Mouse (Mus musculus) liver, adult 2 months (tissue): Measurements from ENCODE around the gene Ccdc82. TPM values are rescaled to one million over a fixed set of nuclear protein-coding genes. Genes with fewer than 3 reads are reported as not detected.
A peak's percentile ranks its signal among the peaks of the same experiment; 100 is the strongest.

Source experiments
- DNase-seq: peaks from one replicate; pipeline ENCODE4 v3.0.0-alpha.2; 2011; ENCODE audit warnings: low read depth, low spot score; ENCODE audit errors: extremely low read depth
- H3K27ac ChIP-seq: fragments of 200-500 bp; replicated peaks from 2 replicates; pipeline ENCODE4 v1.5.1; 2012; ENCODE audit warnings: low read depth, mild to moderate bottlenecking, control low read depth, inconsistent platforms, low read length; ENCODE audit not compliant: insufficient read depth
- H3K27me3 ChIP-seq: fragments of 200-500 bp; 2 replicates; pipeline ENCODE4 v1.6.1; 2012; ENCODE audit warnings: mild to moderate bottlenecking, moderate library complexity, low read length, inconsistent platforms; ENCODE audit not compliant: control insufficient read depth, insufficient read depth
- H3K36me3 ChIP-seq: fragments of 200-500 bp; 2 replicates; pipeline ENCODE4 v1.6.1; 2012; ENCODE audit warnings: low read length, inconsistent platforms; ENCODE audit not compliant: control insufficient read depth, insufficient read depth
- H3K4me1 ChIP-seq: fragments of 200-500 bp; 2 replicates; pipeline ENCODE4 v1.6.1; 2011; ENCODE audit warnings: low read length; ENCODE audit not compliant: control insufficient read depth, insufficient read depth
- H3K4me3 ChIP-seq: fragments of 200-500 bp; 2 replicates; pipeline ENCODE4 v1.5.1; 2011; ENCODE audit warnings: low read depth, mild to moderate bottlenecking, control low read depth, low read length, moderate library complexity; ENCODE audit not compliant: insufficient read depth
- H3K79me2 ChIP-seq: fragments of 200-500 bp; 2 replicates; pipeline ENCODE4 v1.6.1; 2012; ENCODE audit warnings: inconsistent platforms, mild to moderate bottlenecking, low read length, moderate library complexity; ENCODE audit not compliant: control insufficient read depth, insufficient read depth
- H3K9ac ChIP-seq: fragments of 200-500 bp; 2 replicates; pipeline ENCODE4 v1.6.1; 2012; ENCODE audit warnings: low read depth, mild to moderate bottlenecking, control low read depth, inconsistent platforms, low read length
- CTCF ChIP-seq: fragments of 200-500 bp; IDR thresholded peaks from 2 replicates; pipeline ENCODE4 v1.5.1; 2011; ENCODE audit warnings: low read depth, low read length, control low read depth
- POLR2A ChIP-seq: fragments of 200-500 bp; IDR thresholded peaks from 2 replicates; pipeline ENCODE4 v1.6.1; 2011; ENCODE audit warnings: low read length, control low read depth; ENCODE audit not compliant: insufficient read depth; ENCODE audit errors: extremely low read depth
- WGBS: fragments of 180-500 bp; shearing (Covaris S2); methylation state at CpG from one replicate; pipeline ENCODE4 v1.1.7; 2018; 5-methylcytosine and 5-hydroxymethylcytosine counted together
- polyA plus RNA-seq: library from polyadenylated mRNA; depleted of rRNA; stranded (reverse); fragments of >200 nt; gene quantifications from 2 replicates; pipeline ENCODE4 v1.2.3, GENCODE M21; 2012
- total RNA-seq: library from RNA; depleted of rRNA; stranded (reverse); fragments of >200 nt; gene quantifications from 2 replicates; pipeline ENCODE4 v1.2.3, GENCODE M21; 2014

Gene Ccdc82
- total and polyA plus RNA-seq, 2 experiments = 1.6 to 6.9 TPM

DNA sequence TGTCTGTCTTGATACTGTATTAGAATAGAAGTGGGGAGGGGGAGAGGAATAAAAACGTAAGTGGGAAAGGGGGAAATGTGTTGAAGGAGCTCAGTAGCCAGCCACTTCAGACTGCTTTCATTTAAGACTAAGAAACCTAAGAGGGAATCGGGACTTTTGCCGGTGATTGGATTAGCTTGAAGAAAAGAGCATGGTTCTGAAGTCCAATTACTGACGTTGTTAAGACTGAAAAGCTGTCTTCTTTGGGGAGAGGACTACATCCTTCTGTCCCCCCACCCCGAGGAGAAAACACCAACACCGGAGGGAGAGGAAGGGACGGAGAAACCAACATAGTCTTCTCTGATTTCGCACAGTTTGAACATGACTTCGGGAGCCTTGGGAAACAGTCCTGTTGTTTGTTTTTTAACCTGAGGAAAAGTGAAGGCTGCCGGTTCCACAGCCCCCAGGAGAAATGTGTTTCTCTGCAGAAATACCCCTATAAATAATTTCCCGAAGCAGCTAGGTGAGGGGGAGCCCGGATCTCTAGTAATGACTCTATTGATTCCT lies 50.4 kb downstream of the Ccdc82 start:
- no peak for DNase-seq
- peak overlapping the region; percentile 12; the same call in 1 of the 2 replicates for H3K27ac ChIP-seq

DNA sequence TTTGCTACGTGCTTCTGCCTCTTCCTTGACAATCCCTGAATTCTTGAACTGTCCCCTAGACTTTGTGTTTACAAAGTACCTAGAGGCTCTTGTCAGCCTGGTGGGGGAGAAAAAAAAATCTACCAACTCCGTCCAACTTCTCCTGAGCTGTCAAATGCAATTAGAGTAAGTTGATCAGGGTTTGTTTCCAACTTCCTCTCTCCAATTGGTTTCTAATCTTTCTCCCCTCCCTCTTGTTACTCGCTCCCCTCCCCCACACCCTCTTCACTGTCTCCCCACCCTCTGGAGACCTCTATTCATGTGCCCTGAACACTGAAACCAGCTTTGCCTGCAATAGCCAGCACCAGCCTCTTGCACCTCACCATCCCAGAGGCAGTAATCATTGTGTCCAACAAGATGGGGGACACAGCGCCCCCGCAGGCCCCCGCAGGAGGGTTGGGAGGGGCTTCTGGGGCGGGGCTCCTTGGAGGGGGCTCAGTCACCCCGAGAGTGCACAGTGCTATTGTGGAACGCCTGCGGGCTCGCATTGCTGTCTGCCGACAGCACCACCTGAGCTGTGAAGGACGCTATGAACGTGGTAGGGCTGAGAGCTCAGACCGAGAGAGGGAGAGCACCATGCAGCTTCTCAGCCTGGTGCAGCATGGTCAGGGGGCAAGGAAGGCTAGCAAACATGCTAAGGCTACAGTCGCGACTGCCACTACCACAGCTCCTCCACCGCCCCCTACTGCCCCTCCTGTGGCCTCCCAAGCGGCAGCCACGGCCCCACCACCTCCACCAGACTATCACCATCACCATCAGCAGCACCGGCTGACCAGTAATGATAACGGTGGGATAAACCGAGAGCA lies 51.1 kb downstream of the Ccdc82 start, which contains the start of gene Maml2:
Gene Maml2 (plus strand): TSS at position 290 of the 845 bp plus-strand sequence.
- peaks cover 5% of the 10 kb centered on the region for H3K4me1 ChIP-seq
- no peak for DNase-seq
- TF ChIP-seq CTCF (0 out of 2 replicates have a peak, but pooled peaks have one; percentile 0), POLR2A (no peak)
- H3K36me3 ChIP-seq = no peaks in the 10 kb centered on the region
- peak within 1 kb of the TSS; percentile 12; the same call in 1 of the 2 replicates for H3K27ac ChIP-seq
- H3K9ac ChIP-seq = peak within 1 kb of the TSS; percentile 79
- no peaks in the 10 kb centered on the region for H3K27me3 ChIP-seq
- H3K4me3 ChIP-seq = peak within 1 kb of the TSS; percentile 90
- H3K79me2 ChIP-seq = no peaks in the 10 kb centered on the region
- WGBS = 2% methylated on average over 23 of the region's 23 CpGs

More for the DNA sequence above, 50.4 kb downstream of the Ccdc82 start:
- peaks cover 5% of the 10 kb centered on the region; the same call in 1 of the 2 replicates for H3K4me1 ChIP-seq
- under 1% methylated on average over 12 of the region's 12 CpGs for WGBS
- H3K79me2 ChIP-seq = no peaks in the 10 kb centered on the region
- H3K36me3 ChIP-seq = no peaks in the 10 kb centered on the region
- TF ChIP-seq CTCF (no peak), POLR2A (no peak)
- no peaks in the 10 kb centered on the region for H3K27me3 ChIP-seq
- H3K4me3 ChIP-seq = peak overlapping the region; percentile 90
- H3K9ac ChIP-seq = peak overlapping the region; percentile 71

DNA sequence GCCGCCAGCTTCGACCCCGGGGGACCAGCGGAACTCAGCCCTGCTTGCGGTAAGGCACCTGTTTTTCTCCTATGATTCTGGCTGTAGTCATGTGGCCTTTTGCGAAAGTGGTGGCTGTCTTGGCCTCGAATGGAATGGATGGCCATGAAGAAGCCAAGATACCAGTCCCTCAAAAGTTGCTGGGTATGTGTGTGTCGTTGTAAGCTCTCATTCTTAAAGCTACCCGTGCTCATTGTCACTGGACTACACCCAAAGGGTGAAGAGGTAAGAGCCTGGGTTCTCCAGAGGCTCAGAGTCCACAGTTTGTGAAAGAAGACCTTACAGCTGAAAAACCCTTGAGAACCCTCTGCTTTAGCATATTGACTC lies 51.7 kb downstream of the Ccdc82 start:
- TF ChIP-seq POLR2A (no peak), CTCF (no peak)

DNA sequence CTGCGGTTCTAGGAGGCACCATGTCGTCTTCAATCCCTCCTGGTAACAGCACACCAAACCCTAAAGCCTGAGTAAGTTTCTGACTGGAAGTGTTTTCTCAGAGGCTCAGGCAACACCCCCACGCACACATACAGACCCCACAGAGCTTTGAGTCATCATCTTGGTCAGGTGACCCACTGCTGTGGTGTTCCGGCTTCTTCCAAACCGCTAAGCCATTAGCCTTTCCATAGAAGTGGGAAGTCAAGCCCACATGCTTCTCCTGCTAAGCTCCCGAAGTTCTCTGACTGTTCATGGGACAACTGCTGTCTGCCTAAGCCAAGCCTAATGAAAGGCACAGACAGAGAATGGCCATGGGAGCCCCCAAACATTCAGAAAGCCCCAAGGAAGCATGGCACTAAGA lies 52.4 kb downstream of the Ccdc82 start:
- Histone ChIP-seq H3K4me3 (no peak overlapping the region), H3K79me2 (no peaks in the 10 kb centered on the region), H3K4me1 (peaks cover 11% of the 10 kb centered on the region), H3K9ac (no peak overlapping the region), H3K27me3 (no peaks in the 10 kb centered on the region), H3K36me3 (no peaks in the 10 kb centered on the region), H3K27ac (peak overlapping the region; percentile 70)
- no peak for TF ChIP-seq POLR2A
- TF ChIP-seq CTCF = no peak
- 71% methylated on average over 6 of the region's 6 CpGs for WGBS
- no peak for DNase-seq

More for the DNA sequence above, 51.7 kb downstream of the Ccdc82 start:
- Histone ChIP-seq H3K27me3 (no peaks in the 10 kb centered on the region), H3K4me1 (peaks cover 7% of the 10 kb centered on the region), H3K9ac (peak overlapping the region; percentile 28), H3K4me3 (peak overlapping the region; percentile 90), H3K27ac (peak overlapping the region; percentile 2; the same call in 1 of the 2 replicates), H3K36me3 (no peaks in the 10 kb centered on the region), H3K79me2 (no peaks in the 10 kb centered on the region)
- 30% methylated on average over 9 of the region's 9 CpGs for WGBS
- DNase-seq = no peak

DNA sequence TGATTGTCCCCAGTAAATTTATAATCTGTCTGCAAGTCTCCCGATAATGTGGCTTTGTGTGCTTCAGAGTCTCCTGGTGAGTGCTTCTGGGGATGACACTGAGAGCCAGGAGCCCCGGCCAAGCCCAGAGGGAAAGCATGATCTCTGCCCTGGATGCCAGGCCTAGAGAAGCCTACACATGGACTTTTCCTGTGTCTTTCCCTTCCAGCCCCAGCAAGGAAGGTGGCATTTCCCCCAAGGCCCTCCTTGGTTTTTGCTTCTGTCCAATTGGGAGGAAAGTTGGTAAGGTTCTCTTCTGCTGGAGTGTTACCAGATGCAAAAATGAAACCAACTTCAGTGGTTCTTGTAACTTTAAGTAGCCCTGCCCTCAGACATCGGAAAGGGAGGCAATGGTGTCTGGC lies 53.3 kb downstream of the Ccdc82 start:
- Histone ChIP-seq H3K4me1 (peaks cover 14% of the 10 kb centered on the region), H3K27me3 (no peaks in the 10 kb centered on the region), H3K9ac (peak overlapping the region; percentile 39; the same call in 1 of the 2 replicates), H3K27ac (peak overlapping the region; percentile 65; the same call in 1 of the 2 replicates), H3K79me2 (no peaks in the 10 kb centered on the region), H3K4me3 (no peak overlapping the region), H3K36me3 (no peaks in the 10 kb centered on the region)
- TF ChIP-seq CTCF (no peak), POLR2A (no peak)
- no peak for DNase-seq
- 54% methylated on average over 3 of the region's 3 CpGs for WGBS
